Mouse (Mus musculus) G1E (cell line): Measurements from ENCODE around the gene Lrrc3c.

Experiments
- CTCF ChIP-seq: IDR thresholded peaks from 2 replicates; pipeline ENCODE4 v1.5.1; 2012; ENCODE audit warnings: low read depth, low read length, inconsistent platforms, mixed read lengths
- GATA1 ChIP-seq: IDR thresholded peaks from 2 replicates; pipeline ENCODE4 v1.6.1; 2012; ENCODE audit warnings: borderline replicate concordance, low read length, inconsistent platforms, mixed read lengths

DNA sequence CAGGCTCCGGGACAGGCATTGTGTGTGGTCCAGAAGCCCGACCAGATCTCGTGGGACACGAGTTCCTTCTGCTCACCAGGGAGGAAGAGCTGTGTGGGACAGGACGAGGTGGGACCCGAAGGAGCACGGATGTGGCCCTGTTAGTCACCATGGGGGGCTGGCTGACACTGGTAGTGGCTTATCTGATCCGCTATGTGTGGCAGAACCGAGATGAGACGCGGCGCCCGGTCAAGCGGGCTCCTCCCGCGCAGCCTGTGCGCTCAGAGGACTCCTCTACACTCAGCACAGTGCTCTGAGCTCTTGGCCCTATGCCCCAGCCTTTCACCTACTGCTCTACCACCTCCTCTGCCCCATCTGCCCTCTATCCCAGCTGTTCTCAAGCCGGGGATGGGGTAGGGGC lies 1.2 kb downstream of the Lrrc3c start:
- no peak for TF ChIP-seq CTCF
- no peak for TF ChIP-seq GATA1
